Mouse (Mus musculus) E14TG2a.4 (cell line): ENCODE results near the gene Ace2.

ENCODE experiments used
- CTCF ChIP-seq: conservative IDR thresholded peaks from 2 replicates; pipeline ENCODE4 v1.5.1; 2014; ENCODE audit warnings: low read length
- NANOG ChIP-seq: IDR thresholded peaks from 2 replicates; pipeline ENCODE4 v1.6.1; 2014; ENCODE audit warnings: borderline replicate concordance, low read length, mixed read lengths
- POU5F1 ChIP-seq: IDR thresholded peaks from 2 replicates; pipeline ENCODE4 v1.6.1; 2014; ENCODE audit warnings: low read length, borderline replicate concordance

DNA sequence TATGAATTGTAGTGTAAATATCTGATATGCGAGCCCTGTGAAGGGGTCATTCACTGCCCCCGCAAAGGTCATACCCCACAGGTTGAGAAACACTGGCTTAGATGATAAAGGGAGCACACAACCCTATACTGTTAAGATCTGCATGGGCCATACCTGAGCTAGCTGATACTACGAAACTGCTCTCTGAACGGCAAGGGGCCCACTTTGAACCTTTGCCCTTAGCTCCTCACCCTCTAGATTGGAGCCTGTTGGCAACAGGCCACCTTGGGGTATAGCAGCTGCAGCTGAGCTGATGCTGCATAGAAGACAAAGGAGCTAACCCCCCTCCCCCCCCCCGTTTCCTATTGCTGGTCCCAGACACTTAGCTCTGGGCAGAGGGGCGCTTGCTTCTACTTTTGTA, 36.5 kb upstream of the Ace2 start:
- TF ChIP-seq CTCF (no peak), NANOG (no peak), POU5F1 (no peak)
